Mouse (Mus musculus) WW6 (cell line): Measurements from ENCODE around the gene Alk.
"Not testable (repeated sequence)": the region's sequence is repeated elsewhere in the genome, so short reads cannot be mapped to it uniquely, and the experiment has no call there.

ENCODE experiments used
- DNase-seq: peaks from one replicate; pipeline ENCODE4 v3.0.0-alpha.2; 2013; ENCODE audit warnings: low read depth, low spot score

Gene Alk

GRCm38 (mm10) chr17:72527481-72527880 is 76.9 kb downstream of the Alk start:
- no peak for DNase-seq

GRCm38 (mm10) chr17:72526356-72526755 is 78.1 kb downstream of the Alk start:
- no peak for DNase-seq

- DNase-seq = no peak
Observed at GRCm38 (mm10) chr17:72524839-72525238, 79.6 kb downstream of the Alk start.

- no peak for DNase-seq
Observed at GRCm38 (mm10) chr17:72523006-72523405, 81.4 kb downstream of the Alk start.

- DNase-seq = no peak
Observed at GRCm38 (mm10) chr17:72522381-72522780, 82.0 kb downstream of the Alk start.

GRCm38 (mm10) chr17:72521353-72521752 is 83.1 kb downstream of the Alk start:
- DNase-seq = no peak

- DNase-seq = no peak
Observed at GRCm38 (mm10) chr17:72510746-72511145, 93.7 kb downstream of the Alk start.

- no peak for DNase-seq
Observed at GRCm38 (mm10) chr17:72508678-72509394, 95.6 kb downstream of the Alk start.

GRCm38 (mm10) chr17:72505213-72505612 is 99.2 kb downstream of the Alk start:
- DNase-seq = no peak

- DNase-seq = no peak
Observed at GRCm38 (mm10) chr17:72504581-72504980, 99.8 kb downstream of the Alk start.

- no peak for DNase-seq
Observed at GRCm38 (mm10) chr17:72495395-72495794, 109.0 kb downstream of the Alk start.

GRCm38 (mm10) chr17:72485623-72486022 is 118.8 kb downstream of the Alk start:
- DNase-seq = no peak

- not testable (repeated sequence) for DNase-seq
Observed at GRCm38 (mm10) chr17:72479260-72479659, 125.2 kb downstream of the Alk start.

- no peak for DNase-seq
Observed at GRCm38 (mm10) chr17:72477889-72478405, 126.5 kb downstream of the Alk start.

GRCm38 (mm10) chr17:72476956-72477355 is 127.5 kb downstream of the Alk start:
- no peak for DNase-seq

- DNase-seq = no peak
Observed at GRCm38 (mm10) chr17:72474166-72474565, 130.3 kb downstream of the Alk start.

- no peak for DNase-seq
Observed at GRCm38 (mm10) chr17:72448477-72448876, 155.9 kb downstream of the Alk start.

GRCm38 (mm10) chr17:72445204-72446177 is 158.9 kb downstream of the Alk start:
- DNase-seq = no peak

GRCm38 (mm10) chr17:72417451-72417850 is 187.0 kb downstream of the Alk start:
- no peak for DNase-seq

GRCm38 (mm10) chr17:72414676-72415075 is 189.8 kb downstream of the Alk start:
- no peak for DNase-seq

- DNase-seq = no peak
Observed at GRCm38 (mm10) chr17:72404813-72405212, 199.6 kb downstream of the Alk start.

- no peak for DNase-seq
Observed at GRCm38 (mm10) chr17:72401861-72402260, 202.6 kb downstream of the Alk start.
